Mouse (Mus musculus) ES-Bruce4 (cell line): ENCODE measurements at regions not wholly inside any gene's neighbourhood (a gene's known extent, or its start where the extent isn't known, plus 50 kb on each side); places are given as distances from the start of the nearest gene placed in this dataset.
"Not testable (repeated sequence)": the region's sequence is repeated elsewhere in the genome, so short reads cannot be mapped to it uniquely, and the experiment has no call there.

Source experiments
- CTCF ChIP-seq: IDR thresholded peaks from one replicate; pipeline ENCODE4 v1.8.1; 2011; ENCODE audit warnings: low read depth, low read length
- EP300 ChIP-seq: IDR thresholded peaks from 2 replicates; pipeline ENCODE4 v1.6.1; 2011; ENCODE audit warnings: low read depth, low read length; ENCODE audit not compliant: insufficient read depth
- POLR2A ChIP-seq: IDR thresholded peaks from one replicate; pipeline ENCODE4 v1.8.1; 2011; ENCODE audit warnings: low read length; ENCODE audit not compliant: insufficient read depth

GRCm38 (mm10) chr15:87894866-87895265, 350.8 kb downstream of the Fam19a5 start:
- not testable (repeated sequence) for TF ChIP-seq CTCF, POLR2A, EP300
